Mouse (Mus musculus) lung, postnatal 0 days (tissue): Measurements from ENCODE around the gene Cacna1i. TPM values are rescaled to one million over a fixed set of nuclear protein-coding genes. Genes with fewer than 3 reads are reported as not detected.

ENCODE experiments used
- ATAC-seq: fragments of 200-750 bp; cut with Nextera tagmentation; 2 replicates; pipeline ENCODE4 v1.8.0; 2017; ENCODE audit warnings: moderate library complexity
- DNase-seq: peaks from one replicate; pipeline ENCODE4 v3.0.0-alpha.2; 2016; ENCODE audit warnings: low spot score
- H3K27ac ChIP-seq: fragments of 300-500 bp; sonication (generic); 2 replicates; pipeline ENCODE4 v1.5.1; 2014; ENCODE audit warnings: antibody characterized with exemption, mild to moderate bottlenecking, low read length, mixed read lengths
- H3K27me3 ChIP-seq: fragments of 300-500 bp; sonication (generic); replicated peaks from 2 replicates; pipeline ENCODE4 v1.6.1; 2014; ENCODE audit warnings: low read length, mixed read lengths; ENCODE audit not compliant: insufficient read depth
- H3K36me3 ChIP-seq: fragments of 300-500 bp; sonication (generic); 2 replicates; pipeline ENCODE4 v1.6.1; 2014; ENCODE audit warnings: low read length, mixed read lengths; ENCODE audit not compliant: insufficient read depth
- H3K4me1 ChIP-seq: fragments of 300-500 bp; sonication (generic); 2 replicates; pipeline ENCODE4 v1.6.1; 2014; ENCODE audit warnings: antibody characterized with exemption, low read depth, low read length, mixed read lengths; ENCODE audit not compliant: insufficient read depth
- H3K4me2 ChIP-seq: fragments of 300-500 bp; sonication (generic); replicated peaks from 2 replicates; pipeline ENCODE4 v1.6.1; 2014; ENCODE audit warnings: low read depth, mild to moderate bottlenecking, low read length, moderate library complexity, mixed read lengths
- H3K4me3 ChIP-seq: fragments of 300-500 bp; sonication (generic); 2 replicates; pipeline ENCODE4 v1.5.1; 2014; ENCODE audit warnings: low read depth, low read length
- H3K9ac ChIP-seq: fragments of 300-500 bp; sonication (generic); replicated peaks from 2 replicates; pipeline ENCODE4 v1.6.1; 2014; ENCODE audit warnings: low read depth, mild to moderate bottlenecking
- H3K9me3 ChIP-seq: fragments of 300-500 bp; sonication (generic); 2 replicates; pipeline ENCODE4 v1.6.1; 2016; ENCODE audit warnings: low read length, mixed read lengths
- CTCF ChIP-seq: IDR thresholded peaks from 2 replicates; pipeline ENCODE4 v1.5.1; 2016; ENCODE audit warnings: antibody characterized with exemption, mild to moderate bottlenecking
- EP300 ChIP-seq: IDR thresholded peaks from 2 replicates; pipeline ENCODE4 v1.6.1; 2016; ENCODE audit warnings: antibody characterized with exemption, mild to moderate bottlenecking, control low read depth
- WGBS: fragments of 180-500 bp; shearing (Covaris S2); extraction: QIAGEN DNeasy Blood & Tissue Kit; methylation state at CpG from one replicate; pipeline ENCODE4 v1.1.7; 2014; 5-methylcytosine and 5-hydroxymethylcytosine counted together
- polyA plus RNA-seq: library from polyadenylated mRNA; unstranded; fragments of >200 nt; fragmentation: Nextera tagmentation; extraction: Ambion mirVana; gene quantifications from 2 replicates; pipeline ENCODE4 v1.2.1, GENCODE M21; 2015

Cacna1i gene
- polyA plus RNA-seq, 1 experiment from 2014 or later = not detected

- Histone ChIP-seq H3K4me2 (no peak overlapping the region; the same call in 1 of the 2 replicates), H3K27ac (0 out of 2 replicates have a peak overlapping the region, but pooled peaks have one; percentile 16), H3K9ac (peak overlapping the region; percentile 100; the same call in 1 of the 2 replicates), H3K4me3 (no peak overlapping the region), H3K9me3 (no peaks in the 10 kb centered on the region), H3K27me3 (no peaks in the 10 kb centered on the region), H3K4me1 (peaks cover 18% of the 10 kb centered on the region; the same call in 1 of the 2 replicates), H3K36me3 (peaks cover 13% of the 10 kb centered on the region)
- TF ChIP-seq CTCF (no peak), EP300 (no peak)
- 22% methylated on average over 4 of the region's 4 CpGs for WGBS
- ATAC-seq = no peak
- DNase-seq = peak; percentile 60
Measured at GRCm38 (mm10) chr15:80257602-80258239, 29.3 kb upstream of the Cacna1i start.

GRCm38 (mm10) chr15:80258240-80259170, 28.5 kb upstream of the Cacna1i start:
- ATAC-seq (no peak), DNase-seq (no peak)
- no peak overlapping the region for H3K9ac ChIP-seq
- H3K27me3 ChIP-seq = no peaks in the 10 kb centered on the region
- peaks cover 13% of the 10 kb centered on the region for H3K36me3 ChIP-seq
- H3K4me3 ChIP-seq = no peak overlapping the region
- H3K4me2 ChIP-seq = no peak overlapping the region
- WGBS = 56% methylated on average over 11 of the region's 11 CpGs
- H3K4me1 ChIP-seq = peaks cover 18% of the 10 kb centered on the region; the same call in 1 of the 2 replicates
- H3K27ac ChIP-seq = 0 out of 2 replicates have a peak overlapping the region, but pooled peaks have one; percentile 16
- no peaks in the 10 kb centered on the region for H3K9me3 ChIP-seq
- TF ChIP-seq EP300 = no peak
- TF ChIP-seq CTCF = no peak

GRCm38 (mm10) chr15:80259406-80260045, 27.5 kb upstream of the Cacna1i start:
- no peak for DNase-seq
- TF ChIP-seq CTCF (no peak), EP300 (no peak)
- H3K27ac ChIP-seq = no peak overlapping the region
- WGBS = 72% methylated on average over 8 of the region's 8 CpGs
- H3K4me2 ChIP-seq = no peak overlapping the region
- H3K4me3 ChIP-seq = no peak overlapping the region
- no peaks in the 10 kb centered on the region for H3K9me3 ChIP-seq
- ATAC-seq = no peak
- peaks cover 13% of the 10 kb centered on the region for H3K36me3 ChIP-seq
- H3K9ac ChIP-seq = no peak overlapping the region
- no peaks in the 10 kb centered on the region for H3K27me3 ChIP-seq
- H3K4me1 ChIP-seq = peaks cover 10% of the 10 kb centered on the region; the same call in 1 of the 2 replicates

- 13% methylated on average over 3 of the region's 3 CpGs for WGBS
- H3K4me1 ChIP-seq = peaks cover 10% of the 10 kb centered on the region; the same call in 1 of the 2 replicates
- no peak for TF ChIP-seq EP300
- peak; percentile 96 for TF ChIP-seq CTCF
Measured at GRCm38 (mm10) chr15:80260677-80261076, 26.4 kb upstream of the Cacna1i start.

GRCm38 (mm10) chr15:80261100-80261499, 25.9 kb upstream of the Cacna1i start:
- no peaks in the 10 kb centered on the region for H3K9me3 ChIP-seq
- H3K4me3 ChIP-seq = no peak overlapping the region
- TF ChIP-seq CTCF = no peak
- no peak for TF ChIP-seq EP300
- H3K4me1 ChIP-seq = peaks cover 10% of the 10 kb centered on the region; the same call in 1 of the 2 replicates
- H3K9ac ChIP-seq = no peak overlapping the region
- no peak overlapping the region for H3K27ac ChIP-seq
- no peak overlapping the region for H3K4me2 ChIP-seq
- no peak for ATAC-seq
- H3K27me3 ChIP-seq = no peaks in the 10 kb centered on the region
- 79% methylated on average over 7 of the region's 7 CpGs for WGBS
- H3K36me3 ChIP-seq = peaks cover 13% of the 10 kb centered on the region
- no peak for DNase-seq

More at GRCm38 (mm10) chr15:80260677-80261076, 26.4 kb upstream of the Cacna1i start:
- Histone ChIP-seq H3K27me3 (no peaks in the 10 kb centered on the region), H3K4me3 (no peak overlapping the region), H3K36me3 (peaks cover 13% of the 10 kb centered on the region), H3K4me2 (no peak overlapping the region), H3K9ac (no peak overlapping the region), H3K9me3 (no peaks in the 10 kb centered on the region), H3K27ac (no peak overlapping the region)
- ATAC-seq (no peak), DNase-seq (peak; percentile 84)
